Mouse (Mus musculus): ENCODE results near the gene Sema4g. TPM values are rescaled to one million over a fixed set of nuclear protein-coding genes. Genes with fewer than 3 reads are reported as not detected.

The Sema4g gene
- polyA plus RNA-seq, 1 experiment from 2014 or later: 6.9 TPM

GRCm38 (mm10) chr19:45040214-45040613, 51.3 kb downstream of the Sema4g start:
- 47% methylated on average over 13 of the region's 13 CpGs for WGBS
- Histone ChIP-seq H3K27me3 (peaks cover 74% of the 10 kb centered on the region), H3K9ac (replicated peaks) (no peak overlapping the region), H3K4me3 (replicated peaks) (no peak overlapping the region), H3K4me2 (no peak overlapping the region), H3K4me1 (replicated peaks) (no peaks in the 10 kb centered on the region), H3K9me3 (no peaks in the 10 kb centered on the region), H3K36me3 (no peaks in the 10 kb centered on the region), H3K27ac (no peak overlapping the region)
- ATAC-seq (ENCODE audit: insufficient number of reproducible peaks, insufficient read depth, low FRiP score, low TSS enrichment, low read depth): no peak

GRCm38 (mm10) chr19:45044389-45044927, 55.6 kb downstream of the Sema4g start:
- peaks cover 26% of the 10 kb centered on the region for H3K4me1 ChIP-seq (replicated peaks)
- H3K27ac ChIP-seq: no peak overlapping the region
- H3K27me3 ChIP-seq: peaks cover 72% of the 10 kb centered on the region
- peaks cover 4% of the 10 kb centered on the region; the same call in 1 of the 2 replicates for H3K36me3 ChIP-seq
- no peak overlapping the region for H3K4me3 ChIP-seq (replicated peaks)
- H3K9ac ChIP-seq (replicated peaks): no peak overlapping the region
- H3K4me2 ChIP-seq: no peak overlapping the region
- ATAC-seq (ENCODE audit: insufficient number of reproducible peaks, insufficient read depth, low FRiP score, low TSS enrichment, low read depth): no peak
- H3K9me3 ChIP-seq: no peaks in the 10 kb centered on the region
- 67% methylated on average over 11 of the region's 11 CpGs for WGBS

- H3K4me2 ChIP-seq: no peak overlapping the region
- H3K27me3 ChIP-seq: peaks cover 64% of the 10 kb centered on the region
Observed at GRCm38 (mm10) chr19:45045236-45045635, 56.3 kb downstream of the Sema4g start.

GRCm38 (mm10) chr19:45045651-45046050, 56.8 kb downstream of the Sema4g start, which contains the start of gene Pdzd7:
Gene Pdzd7 (minus strand): TSS chr19:45045717.
- Histone ChIP-seq H3K9ac (replicated peaks) (peak within 1 kb of the TSS; percentile 65), H3K36me3 (peaks cover 10% of the 10 kb centered on the region; the same call in 1 of the 2 replicates), H3K4me3 (replicated peaks) (peak within 1 kb of the TSS; percentile 49), H3K9me3 (no peaks in the 10 kb centered on the region), H3K27me3 (peaks cover 60% of the 10 kb centered on the region), H3K4me2 (peak within 1 kb of the TSS; percentile 77), H3K27ac (no peak within 1 kb of the TSS), H3K4me1 (replicated peaks) (peaks cover 26% of the 10 kb centered on the region)
- WGBS: 76% methylated on average over 5 of the region's 5 CpGs
- ATAC-seq (ENCODE audit: insufficient number of reproducible peaks, insufficient read depth, low FRiP score, low TSS enrichment, low read depth): no peak

More at GRCm38 (mm10) chr19:45045236-45045635, 56.3 kb downstream of the Sema4g start:
- no peak for ATAC-seq (ENCODE audit: insufficient number of reproducible peaks, insufficient read depth, low FRiP score, low TSS enrichment, low read depth)
- Histone ChIP-seq H3K4me1 (replicated peaks) (peaks cover 26% of the 10 kb centered on the region), H3K9me3 (no peaks in the 10 kb centered on the region), H3K36me3 (peaks cover 8% of the 10 kb centered on the region; the same call in 1 of the 2 replicates), H3K27ac (no peak overlapping the region), H3K4me3 (replicated peaks) (no peak overlapping the region), H3K9ac (replicated peaks) (no peak overlapping the region)
- WGBS: 34% methylated on average over 15 of the region's 15 CpGs

GRCm38 (mm10) chr19:45046523-45047321, 57.8 kb downstream of the Sema4g start:
- peak overlapping the region; percentile 77 for H3K4me2 ChIP-seq
- peak overlapping the region; percentile 65 for H3K9ac ChIP-seq (replicated peaks)
- ATAC-seq (ENCODE audit: insufficient number of reproducible peaks, insufficient read depth, low FRiP score, low TSS enrichment, low read depth): 0 out of 2 replicates have a peak, but pooled peaks have one; percentile 38
- H3K27ac ChIP-seq: 0 out of 2 replicates have a peak overlapping the region, but pooled peaks have one; percentile 76
- H3K4me1 ChIP-seq (replicated peaks): peaks cover 26% of the 10 kb centered on the region
- 2% methylated on average over 34 of the region's 34 CpGs for WGBS
- H3K4me3 ChIP-seq (replicated peaks): peak overlapping the region; percentile 49
- no peaks in the 10 kb centered on the region for H3K9me3 ChIP-seq
- H3K36me3 ChIP-seq: peaks cover 21% of the 10 kb centered on the region
- H3K27me3 ChIP-seq: peaks cover 49% of the 10 kb centered on the region

GRCm38 (mm10) chr19:45047417-45047934, 58.6 kb downstream of the Sema4g start, which contains the start of gene Sfxn3:
Gene Sfxn3 (plus strand): TSS chr19:45047503.
- H3K27ac ChIP-seq: peak within 1 kb of the TSS; percentile 76
- H3K4me3 ChIP-seq (replicated peaks): peak within 1 kb of the TSS; percentile 49
- H3K9ac ChIP-seq (replicated peaks): peak within 1 kb of the TSS; percentile 65
- H3K4me1 ChIP-seq (replicated peaks): peaks cover 26% of the 10 kb centered on the region
- WGBS: under 1% methylated on average over 26 of the region's 26 CpGs
- H3K9me3 ChIP-seq: no peaks in the 10 kb centered on the region
- ATAC-seq (ENCODE audit: insufficient number of reproducible peaks, insufficient read depth, low FRiP score, low TSS enrichment, low read depth): peak; percentile 69
- H3K4me2 ChIP-seq: peak within 1 kb of the TSS; percentile 77
- H3K27me3 ChIP-seq: peaks cover 42% of the 10 kb centered on the region
- peaks cover 29% of the 10 kb centered on the region for H3K36me3 ChIP-seq

- H3K9ac ChIP-seq (replicated peaks): peak overlapping the region; percentile 65
- no peaks in the 10 kb centered on the region for H3K9me3 ChIP-seq
- peaks cover 41% of the 10 kb centered on the region for H3K27me3 ChIP-seq
- H3K4me1 ChIP-seq (replicated peaks): peaks cover 26% of the 10 kb centered on the region
- peak overlapping the region; percentile 49 for H3K4me3 ChIP-seq (replicated peaks)
- peak; percentile 63 for ATAC-seq (ENCODE audit: insufficient number of reproducible peaks, insufficient read depth, low FRiP score, low TSS enrichment, low read depth)
- H3K27ac ChIP-seq: peak overlapping the region; percentile 76
- peaks cover 35% of the 10 kb centered on the region for H3K36me3 ChIP-seq
- peak overlapping the region; percentile 77 for H3K4me2 ChIP-seq
- 55% methylated on average over 11 of the region's 11 CpGs for WGBS
Observed at GRCm38 (mm10) chr19:45047935-45048643, 59.2 kb downstream of the Sema4g start.

- Histone ChIP-seq H3K4me2 (peak overlapping the region; percentile 77), H3K9me3 (no peaks in the 10 kb centered on the region), H3K9ac (replicated peaks) (no peak overlapping the region), H3K4me3 (replicated peaks) (peak overlapping the region; percentile 49), H3K36me3 (peaks cover 42% of the 10 kb centered on the region), H3K27ac (no peak overlapping the region), H3K27me3 (peaks cover 35% of the 10 kb centered on the region), H3K4me1 (replicated peaks) (peaks cover 26% of the 10 kb centered on the region)
- 81% methylated on average over 12 of the region's 12 CpGs for WGBS
- no peak for ATAC-seq (ENCODE audit: insufficient number of reproducible peaks, insufficient read depth, low FRiP score, low TSS enrichment, low read depth)
Observed at GRCm38 (mm10) chr19:45048644-45049365, 59.9 kb downstream of the Sema4g start.

GRCm38 (mm10) chr19:45049523-45049922, 60.6 kb downstream of the Sema4g start:
- H3K4me2 ChIP-seq: no peak overlapping the region
- WGBS: 77% methylated on average over 9 of the region's 9 CpGs

More at GRCm38 (mm10) chr19:45049523-45049922, 60.6 kb downstream of the Sema4g start:
- Histone ChIP-seq H3K4me1 (replicated peaks) (peaks cover 26% of the 10 kb centered on the region), H3K4me3 (replicated peaks) (no peak overlapping the region), H3K36me3 (peaks cover 49% of the 10 kb centered on the region), H3K9ac (replicated peaks) (no peak overlapping the region), H3K9me3 (no peaks in the 10 kb centered on the region), H3K27me3 (peaks cover 30% of the 10 kb centered on the region), H3K27ac (no peak overlapping the region)
- no peak for ATAC-seq (ENCODE audit: insufficient number of reproducible peaks, insufficient read depth, low FRiP score, low TSS enrichment, low read depth)
